Mouse (Mus musculus) gastrocnemius, postnatal 10 days (tissue): ENCODE measurements around the gene Golt1a. TPM values are rescaled to one million over a fixed set of nuclear protein-coding genes. Genes with fewer than 3 reads are reported as not detected.
A peak's percentile ranks its signal among the peaks of the same experiment; 100 is the strongest.
"Not testable (repeated sequence)": the region's sequence is repeated elsewhere in the genome, so short reads cannot be mapped to it uniquely, and the experiment has no call there.

ENCODE experiments used
- DNase-seq: peaks from one replicate; pipeline ENCODE4 v3.0.0; 2021; ENCODE audit warnings: mixed read lengths
- total RNA-seq, 2 experiments: library from RNA; stranded (reverse); gene quantifications; 2 replicates each; pipeline ENCODE4 v1.2.3; 2021

The Golt1a gene
- total RNA-seq, 2 experiments from 2014 or later, result not detected

DNA sequence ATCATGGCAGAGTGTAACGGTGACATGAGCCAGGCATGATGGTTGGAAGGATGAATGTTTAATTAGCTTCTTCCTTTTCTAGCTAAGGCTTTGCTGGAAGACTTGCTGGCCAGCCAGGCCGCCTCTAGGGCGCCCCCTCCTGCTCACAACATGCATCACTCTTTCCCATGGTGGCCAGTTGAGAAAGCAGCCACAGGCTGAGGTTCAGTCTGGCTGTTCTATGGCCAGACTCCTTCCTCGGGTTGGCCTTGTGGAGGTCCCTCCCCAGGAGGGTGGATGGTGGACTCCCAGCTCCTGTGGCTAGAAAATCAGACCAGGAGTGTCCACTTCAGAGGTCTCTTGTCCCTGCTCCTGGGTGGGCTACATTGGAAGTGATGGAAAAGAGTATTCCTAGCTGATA, 2.8 kb upstream of the Golt1a start:
- peak; percentile 86 for DNase-seq

DNA sequence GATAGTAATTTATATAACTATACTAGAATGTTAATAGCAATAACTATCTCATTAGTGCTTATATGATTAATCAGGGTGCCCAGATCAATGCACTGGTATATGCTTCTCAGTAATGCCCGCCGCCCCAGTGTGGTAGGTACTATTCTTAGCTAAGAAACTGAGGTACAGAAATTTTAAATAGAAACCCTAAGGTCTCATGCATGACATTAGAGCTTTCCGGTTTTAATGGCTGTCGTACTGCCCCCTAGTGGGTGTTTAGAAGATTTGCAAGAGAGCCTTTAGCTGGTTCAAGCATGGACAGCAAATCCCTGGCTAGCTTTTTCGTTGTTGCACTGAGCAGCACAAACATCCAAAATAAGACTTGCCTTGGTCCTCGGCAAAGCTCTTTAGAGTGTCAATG, 2.3 kb upstream of the Golt1a start:
- no peak for DNase-seq

DNA sequence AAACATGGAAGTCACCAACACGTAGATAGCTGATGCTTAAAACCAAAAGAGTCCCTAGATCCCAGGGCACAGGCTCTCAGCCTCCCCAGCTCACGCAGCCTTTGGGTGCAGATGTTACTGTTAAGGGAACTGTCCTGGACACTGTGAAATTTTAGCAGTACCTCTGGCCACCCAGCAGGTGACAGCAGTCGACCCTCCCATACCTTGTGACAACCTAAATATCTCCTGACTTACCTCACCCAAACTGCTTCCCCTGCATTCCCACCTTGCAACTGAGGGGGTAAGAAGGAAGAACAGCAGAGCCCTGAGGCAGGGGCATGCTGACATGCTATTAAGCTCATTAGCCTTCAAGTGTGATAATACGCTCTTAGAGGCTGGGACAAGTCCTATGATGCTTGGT, 1.6 kb downstream of the Golt1a start:
- DNase-seq, result no peak

DNA sequence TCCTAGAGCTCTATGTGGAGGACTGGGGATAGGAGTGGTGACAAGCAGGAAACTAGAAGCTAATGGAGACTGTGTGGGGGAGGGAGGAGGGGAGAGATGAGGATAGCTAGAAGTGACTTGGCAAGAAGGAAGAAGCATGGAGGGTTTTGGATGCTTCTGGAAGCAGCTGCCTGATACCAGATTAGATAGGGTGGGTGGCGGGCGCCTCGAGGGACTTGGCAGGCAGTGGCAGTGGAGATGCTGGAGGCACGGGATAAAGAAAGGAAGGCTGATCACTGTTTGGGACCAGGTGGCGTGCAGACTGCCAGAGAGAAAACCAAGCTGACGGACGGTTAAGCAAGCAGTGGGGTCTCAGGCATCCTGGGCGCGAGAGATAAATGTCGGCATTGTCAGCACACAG, 2.3 kb downstream of the Golt1a start:
- DNase-seq, result no peak

DNA sequence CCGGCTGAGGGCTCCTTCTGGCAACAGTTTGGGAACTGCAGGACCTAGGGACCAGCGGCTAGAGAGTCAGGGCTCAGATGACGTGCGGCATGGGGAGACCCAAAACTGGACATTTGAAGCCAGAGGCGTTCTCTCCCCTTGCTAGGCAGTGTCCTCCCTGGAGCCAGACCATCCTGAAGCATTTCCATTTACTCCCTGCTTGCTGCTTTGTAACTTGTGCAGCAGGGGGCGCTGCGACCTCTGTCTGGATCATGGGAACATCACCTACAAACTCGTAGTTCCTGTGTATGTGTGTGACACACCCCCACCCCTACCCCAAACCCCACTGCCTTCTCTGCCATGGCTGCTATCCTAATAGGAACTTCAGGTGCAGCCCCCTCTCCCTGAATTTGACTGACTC, 4.8 kb downstream of the Golt1a start:
- DNase-seq, result peak; percentile 65

DNA sequence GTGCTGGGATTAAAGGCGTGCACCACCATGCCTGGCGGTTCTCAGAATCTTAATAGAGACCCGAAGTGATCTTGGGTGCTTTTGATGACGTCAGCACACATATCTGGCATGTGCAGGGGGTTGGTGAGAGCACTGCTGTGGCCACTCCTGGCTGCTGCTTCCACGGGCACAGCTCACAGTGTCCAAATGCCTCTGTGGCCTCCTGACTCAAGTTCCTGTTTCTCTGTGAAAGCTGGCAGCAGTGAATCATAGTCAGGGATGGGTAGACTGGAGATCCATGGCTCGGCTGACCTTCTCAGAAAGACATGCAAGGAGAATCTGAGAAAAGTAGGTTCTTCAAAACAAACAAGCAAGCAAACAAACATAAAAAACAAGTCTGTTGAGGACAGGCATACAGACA, 6.2 kb downstream of the Golt1a start:
- no peak for DNase-seq

DNA sequence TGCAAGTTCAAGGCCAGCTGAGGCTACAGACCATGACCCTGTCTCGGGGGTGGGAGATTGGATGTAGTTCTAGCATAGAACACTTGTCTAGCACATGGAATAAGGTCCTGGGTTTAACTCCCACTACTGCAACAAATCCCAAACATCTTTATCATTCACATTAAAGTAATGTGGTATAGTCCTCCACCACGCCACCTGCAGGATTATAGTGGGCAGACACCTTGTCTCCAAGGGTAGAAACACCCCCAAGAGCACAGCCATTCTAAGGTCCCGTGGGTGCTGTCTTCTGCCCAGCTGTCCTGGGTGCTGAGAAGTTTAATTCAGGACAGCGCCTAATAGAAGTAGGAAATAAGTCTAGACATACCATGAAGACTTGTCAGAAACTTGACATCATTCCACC, 7.0 kb downstream of the Golt1a start:
- DNase-seq, result no peak

DNA sequence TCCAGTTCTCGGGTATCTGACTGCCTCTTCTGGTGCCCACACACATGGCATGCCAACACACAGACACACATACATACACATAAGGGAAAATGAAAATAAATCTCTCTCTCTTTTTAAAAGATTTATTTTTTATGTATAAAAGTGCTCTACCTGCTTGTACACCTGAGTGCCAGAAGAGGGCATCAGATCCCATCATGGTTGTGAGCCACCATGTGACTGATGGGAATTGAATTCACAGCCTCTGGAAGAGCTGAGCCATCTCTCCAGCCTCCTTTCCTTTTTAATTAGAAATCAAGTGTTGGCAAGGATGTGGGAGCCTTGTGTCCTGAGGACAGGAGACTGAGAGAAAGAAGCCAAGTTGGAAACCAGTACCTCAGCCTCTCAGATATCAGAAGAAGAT, 7.5 kb downstream of the Golt1a start:
- DNase-seq, result no peak

DNA sequence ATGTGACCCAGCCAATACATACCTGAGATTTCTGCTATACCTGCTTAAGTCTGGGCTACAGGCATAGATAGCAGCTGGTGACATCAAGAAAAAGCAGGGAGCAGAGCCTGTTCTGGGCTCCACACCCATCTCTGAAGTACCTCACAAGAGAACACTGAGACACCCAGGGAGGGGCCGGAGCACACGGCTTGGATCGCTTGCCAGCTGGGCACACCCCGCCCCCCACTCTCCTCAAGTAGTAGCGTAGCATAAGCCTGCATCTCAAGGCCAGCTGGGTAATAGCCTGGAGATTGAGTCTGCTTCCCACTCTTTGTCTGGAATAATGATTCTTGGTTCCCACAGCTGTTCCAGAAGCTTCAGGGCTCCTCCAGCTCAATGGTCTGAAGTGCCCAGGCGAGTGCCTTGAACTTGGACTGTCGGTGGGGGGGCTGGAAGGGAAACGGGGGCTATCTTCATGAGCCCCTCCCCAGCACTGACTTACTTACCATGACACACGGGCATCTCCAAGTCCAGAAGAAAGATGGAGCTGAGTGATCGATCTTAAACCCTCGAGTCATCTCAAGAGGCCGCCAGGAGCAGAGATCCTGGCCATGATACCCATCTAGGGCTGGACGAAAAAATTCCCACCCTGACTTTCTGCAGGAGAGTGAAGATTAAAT, 11.8 kb downstream of the Golt1a start, which contains the start of gene Kiss1:
Gene Kiss1, plus strand, starts transcription at position 609 of the 659 bp plus-strand sequence.
- no peak for DNase-seq

DNA sequence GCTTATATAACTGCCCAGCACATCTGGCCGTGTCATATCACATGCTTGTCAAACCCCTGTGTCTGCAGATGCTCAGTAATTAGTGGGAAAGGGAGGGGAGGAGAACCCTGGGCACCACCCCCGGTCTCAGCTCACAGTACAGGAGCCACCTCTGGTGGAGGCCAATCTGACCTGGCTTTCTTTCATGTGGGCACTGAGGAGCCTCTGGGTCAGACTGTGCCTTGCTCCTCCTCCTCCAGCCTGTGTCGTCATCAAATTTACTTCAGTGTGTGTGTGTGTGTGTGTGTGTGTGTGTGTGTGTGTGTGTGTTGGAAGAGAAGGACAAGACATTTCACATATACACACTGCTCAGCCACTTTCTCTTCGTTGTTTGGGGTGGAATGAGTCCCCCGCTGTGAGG, 13.7 kb downstream of the Golt1a start:
- DNase-seq, result no peak

DNA sequence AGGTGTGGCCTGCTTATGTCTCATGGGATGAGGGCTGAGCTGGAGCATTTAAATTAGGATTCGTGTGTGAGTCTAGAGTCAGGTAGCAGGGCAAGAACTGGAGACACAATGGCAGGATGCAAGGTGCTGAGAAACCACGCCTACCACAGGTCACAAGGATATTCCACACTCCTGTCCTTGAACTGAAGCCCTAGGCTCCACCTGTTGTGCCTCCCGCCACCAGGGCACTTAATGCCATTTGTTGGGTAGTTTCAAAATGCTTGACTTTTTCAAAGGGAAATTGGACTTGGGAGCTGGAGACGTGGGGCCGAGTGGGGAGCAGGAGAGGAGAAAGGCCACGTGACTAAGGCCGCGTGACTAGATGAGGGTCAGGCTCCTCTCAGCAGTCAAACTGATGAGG, 16.4 kb downstream of the Golt1a start:
- DNase-seq, result no peak

DNA sequence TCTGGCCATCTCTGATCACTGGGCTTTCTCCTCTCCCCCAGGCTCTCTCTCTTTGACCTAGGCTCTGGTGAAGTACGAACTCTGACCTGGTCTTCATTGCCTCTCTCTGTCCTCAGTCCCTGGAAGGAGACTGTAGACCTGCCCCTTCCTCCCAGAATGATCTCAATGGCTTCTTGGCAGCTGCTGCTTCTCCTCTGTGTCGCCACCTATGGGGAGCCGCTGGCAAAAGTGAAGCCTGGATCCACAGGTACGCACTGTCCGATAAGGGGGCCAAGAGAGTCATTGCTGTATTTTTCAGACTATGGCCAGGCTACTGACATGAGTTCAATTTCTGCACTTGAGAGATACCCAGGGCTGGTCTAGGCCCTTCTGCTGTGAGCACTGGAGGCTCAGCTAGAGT, 17.5 kb downstream of the Golt1a start:
- DNase-seq, result no peak

DNA sequence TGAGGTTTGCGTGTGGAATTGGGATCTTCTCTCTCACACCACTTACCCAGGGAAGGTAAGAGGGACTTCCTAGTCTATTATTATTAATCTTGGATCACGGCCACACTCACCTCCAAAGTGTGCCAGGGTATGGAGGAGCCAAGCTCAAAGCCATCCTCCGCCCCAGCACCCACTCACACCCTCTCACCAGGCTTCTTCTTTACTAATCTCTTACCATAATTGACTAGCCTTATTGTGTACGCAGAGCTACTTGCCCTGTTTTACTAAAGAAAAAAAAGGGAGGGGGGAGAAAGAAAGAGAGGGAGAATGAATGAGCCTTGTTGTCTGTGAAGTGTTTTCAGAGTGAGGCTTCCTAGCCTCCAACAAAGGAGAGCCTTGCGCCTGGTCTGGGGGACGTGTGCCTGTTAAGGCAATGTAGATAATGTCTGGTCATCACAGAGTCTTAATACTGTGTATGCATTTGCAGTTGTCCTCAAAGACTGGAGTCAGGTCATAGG, 18.7 kb downstream of the Golt1a start:
- no peak for DNase-seq

DNA sequence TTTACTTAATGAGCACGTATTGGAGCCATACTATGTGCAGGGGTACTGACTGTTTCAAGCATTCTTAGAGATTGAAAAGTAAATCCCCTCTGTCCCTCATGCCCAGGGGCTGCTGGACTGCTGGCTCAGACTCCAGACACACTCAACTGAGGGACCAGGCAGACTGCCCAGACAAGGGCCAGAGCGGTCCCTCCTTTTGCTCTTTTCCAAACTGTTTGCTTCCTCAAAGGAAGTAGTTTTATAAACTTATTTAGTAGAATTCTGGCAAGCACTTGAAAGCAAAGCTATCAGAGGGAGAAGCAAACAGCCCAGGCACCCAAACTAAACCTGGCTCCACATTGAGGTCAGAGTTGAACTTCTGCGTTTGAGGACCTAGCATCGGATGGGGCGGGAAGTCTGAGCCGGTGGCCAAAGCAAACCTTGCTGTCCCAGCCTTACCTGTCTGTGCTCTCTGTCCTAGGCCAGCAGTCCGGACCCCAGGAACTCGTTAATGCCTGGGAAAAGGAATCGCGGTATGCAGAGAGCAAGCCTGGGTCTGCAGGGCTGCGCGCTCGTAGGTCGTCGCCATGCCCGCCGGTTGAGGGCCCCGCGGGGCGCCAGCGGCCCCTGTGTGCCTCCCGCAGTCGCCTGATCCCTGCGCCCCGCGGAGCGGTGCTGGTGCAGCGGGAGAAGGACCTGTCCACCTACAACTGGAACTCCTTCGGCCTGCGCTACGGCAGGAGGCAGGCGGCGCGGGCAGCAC, 19.5 kb downstream of the Golt1a start:
- no peak for DNase-seq

DNA sequence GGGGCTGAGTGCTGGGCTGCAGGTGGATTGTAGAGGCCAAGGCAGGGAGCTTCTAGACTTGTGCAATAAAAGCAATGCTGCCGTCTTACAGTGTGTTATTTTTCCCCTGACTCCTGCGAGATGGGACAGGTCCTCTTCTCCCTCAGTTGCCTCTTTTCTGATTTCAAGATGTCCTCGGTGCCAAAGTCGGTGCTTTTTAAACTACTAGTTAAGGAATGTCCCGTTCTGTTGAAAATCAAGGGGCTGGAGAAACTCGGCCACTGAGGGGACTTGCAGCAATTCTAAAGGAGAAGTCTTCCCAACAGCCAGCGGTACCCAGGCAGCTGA, 20.0 kb downstream of the Golt1a start:
- no peak for DNase-seq

DNA sequence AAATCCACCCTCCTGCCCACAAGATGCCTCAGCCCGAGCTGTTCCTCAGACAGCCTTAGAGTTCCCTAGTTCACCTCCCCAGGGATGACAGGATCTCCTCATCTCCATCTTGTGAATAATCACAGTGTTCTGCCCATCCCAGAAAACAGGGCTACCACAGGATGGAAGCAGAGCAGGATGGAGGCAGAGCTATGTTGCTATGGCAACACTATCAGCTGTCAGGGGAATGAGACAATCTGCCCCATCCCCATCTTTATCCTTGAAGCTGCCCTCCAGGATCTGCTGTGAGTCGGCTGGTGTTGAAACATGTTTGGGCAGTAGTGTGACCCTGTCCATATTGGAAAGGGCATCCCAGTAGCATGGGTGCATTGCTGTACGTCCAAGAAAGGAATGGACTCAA, 21.5 kb downstream of the Golt1a start:
- no peak for DNase-seq

DNA sequence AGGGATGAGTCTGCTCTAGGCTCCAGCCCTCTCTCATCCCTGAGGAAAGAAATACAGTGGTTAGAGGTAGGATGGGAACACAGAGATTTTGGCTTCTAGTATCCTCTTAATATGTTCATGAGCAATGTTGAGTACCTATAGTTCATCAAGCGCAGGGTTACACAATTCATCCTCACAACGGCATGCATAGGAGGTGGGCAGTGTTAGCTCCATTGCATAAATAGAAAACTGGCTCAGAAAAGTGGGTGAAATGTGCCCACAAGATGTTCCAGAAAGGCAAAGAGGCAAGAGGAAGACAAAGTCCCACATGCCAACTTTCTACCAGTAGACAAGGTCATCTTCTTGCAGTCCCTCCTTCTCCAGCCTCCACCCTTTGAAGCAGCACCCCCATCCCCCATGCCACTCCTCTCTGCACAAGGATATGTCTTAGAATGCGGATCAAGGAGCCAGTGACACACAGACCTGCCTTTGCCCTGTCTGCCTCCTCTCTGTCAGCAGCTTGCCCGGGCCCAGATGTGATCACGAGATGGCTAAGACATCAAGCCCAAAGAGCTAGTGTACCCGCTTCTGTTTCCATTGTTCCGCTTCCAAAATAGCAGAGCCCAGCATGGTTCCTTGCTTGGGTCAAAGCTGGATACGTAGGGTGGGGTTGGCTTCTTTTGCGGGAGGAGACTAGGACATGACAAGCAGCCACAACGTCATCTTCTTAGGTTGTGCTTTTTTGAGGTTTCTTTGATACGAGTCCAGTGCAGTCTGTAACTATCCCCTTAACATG, 23.2 kb downstream of the Golt1a start:
- no peak for DNase-seq

DNA sequence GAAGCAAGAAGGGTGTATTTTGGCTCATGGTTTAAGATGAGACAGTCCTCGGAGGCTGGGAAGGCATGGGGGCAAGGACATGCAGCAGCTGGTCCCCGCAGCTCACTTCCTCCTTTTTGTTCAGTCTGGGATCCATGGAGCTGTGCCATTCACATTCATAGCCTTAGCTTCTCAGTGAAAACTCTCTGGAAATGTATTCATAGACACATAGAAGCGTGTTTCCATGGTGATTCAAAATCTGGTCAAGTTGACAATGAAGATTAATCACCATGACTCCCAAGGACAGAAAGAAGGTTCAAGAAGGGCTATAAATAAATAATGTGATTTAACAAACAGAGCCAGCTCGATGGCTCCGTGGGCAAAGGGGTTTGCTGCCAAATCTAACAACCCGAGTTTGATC, 24.3 kb downstream of the Golt1a start:
- DNase-seq, result no peak

DNA sequence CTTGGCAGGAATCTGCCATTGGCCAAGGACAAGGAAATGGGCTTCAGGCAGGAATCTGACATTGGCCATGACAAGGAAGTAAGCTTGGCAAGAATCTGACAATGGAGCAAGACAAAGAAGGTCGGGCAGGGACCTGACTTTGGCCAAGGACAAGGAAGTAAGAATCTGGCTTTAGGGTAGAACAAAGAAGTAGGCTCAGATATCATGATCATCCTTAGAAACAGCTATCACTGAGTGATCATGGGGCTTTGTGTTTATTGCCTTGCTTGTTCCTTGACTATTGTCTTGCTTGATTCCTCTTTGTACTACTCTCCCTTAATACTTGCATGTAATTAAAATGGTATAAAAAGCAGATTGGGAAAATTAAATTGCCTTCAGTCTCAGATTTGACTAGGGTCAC, 30.8 kb downstream of the Golt1a start:
- DNase-seq, result not testable (repeated sequence)

DNA sequence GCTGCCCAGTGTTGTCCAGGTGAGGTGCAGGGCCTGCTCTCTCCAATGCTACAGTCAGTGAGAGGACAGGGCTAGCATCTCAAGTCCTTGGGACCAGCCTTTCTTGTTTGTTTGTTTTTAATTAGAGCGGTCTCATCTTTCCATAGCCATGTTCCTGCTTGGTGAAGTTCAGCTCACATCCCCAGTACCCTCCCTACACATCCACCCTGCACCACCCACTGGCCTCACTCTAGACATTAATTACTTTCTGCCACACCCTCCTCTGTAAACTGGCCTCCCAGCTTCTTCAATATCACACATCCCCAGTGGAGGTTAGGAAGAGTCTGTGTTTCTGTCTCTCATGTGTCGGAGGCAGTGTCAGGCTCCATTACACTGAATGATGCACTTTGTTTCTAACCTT, 34.8 kb downstream of the Golt1a start:
- DNase-seq, result no peak

DNA sequence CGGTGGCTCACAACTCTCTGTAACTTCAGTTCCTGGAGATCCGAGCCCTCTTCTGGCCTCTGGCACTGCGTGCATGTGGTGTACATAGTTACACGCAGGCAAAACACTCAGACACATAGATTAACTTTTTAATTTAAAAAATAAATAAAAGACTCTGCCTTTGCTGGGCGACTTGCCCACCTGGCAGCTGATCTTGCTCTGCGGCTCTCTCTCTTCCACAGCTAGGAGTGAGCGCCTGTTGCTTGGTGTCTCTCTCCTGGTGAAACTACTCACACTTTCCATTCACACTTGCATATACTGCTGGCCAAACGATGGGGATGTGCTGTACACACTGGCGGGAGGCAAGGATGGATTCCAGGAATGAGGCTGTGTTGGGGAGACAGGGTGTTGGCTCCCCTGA, 36.9 kb downstream of the Golt1a start:
- no peak for DNase-seq

DNA sequence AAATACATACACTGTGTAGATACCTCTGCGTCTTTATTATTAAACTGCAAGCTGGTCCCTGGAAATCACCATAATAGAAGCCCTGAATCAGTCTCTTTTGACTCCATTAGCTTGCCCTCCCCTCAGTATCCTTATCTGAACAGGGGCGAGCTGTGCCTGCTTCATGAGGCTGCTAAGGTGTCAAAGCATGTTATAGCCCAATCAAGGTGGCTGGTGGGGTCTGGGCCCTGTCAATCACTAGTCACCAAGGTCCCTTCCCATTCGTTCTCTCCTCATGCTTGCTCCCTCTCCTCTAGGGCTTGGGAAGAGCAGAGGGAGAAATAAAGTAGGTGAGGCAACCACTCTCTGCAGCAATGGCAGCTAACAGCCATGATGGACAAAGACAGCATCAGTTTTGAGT, 37.6 kb downstream of the Golt1a start:
- DNase-seq, result no peak
